Mouse (Mus musculus) layer of hippocampus, adult 2 months (tissue): ENCODE measurements around the gene Il20. TPM values are rescaled to one million over a fixed set of nuclear protein-coding genes. Genes with fewer than 3 reads are reported as not detected.

Experiments used
- DNase-seq, 2 experiments: peaks; one replicate each; pipeline ENCODE4 v3.0.0; 2022; ENCODE audit warnings: low spot score in 2 of 2
- H3K27ac ChIP-seq: fragments of 200-600 bp; 2 replicates; pipeline ENCODE4 v1.8.1; 2022
- H3K4me3 ChIP-seq: fragments of 200-600 bp; 2 replicates; pipeline ENCODE4 v1.8.1; 2022; ENCODE audit warnings: mild to moderate bottlenecking
- CTCF ChIP-seq: fragments of 200-600 bp; conservative IDR thresholded peaks from 2 replicates; pipeline ENCODE4 v1.8.1; 2022; ENCODE audit warnings: antibody characterized with exemption, mild to moderate bottlenecking, moderate library complexity
- total RNA-seq, 2 experiments: library from RNA; stranded (reverse); gene quantifications; 2 replicates each; pipeline ENCODE4 v1.2.3; 2021

Gene Il20
- total RNA-seq, 2 experiments from 2014 or later, result not detected

- no peak for DNase-seq
- TF ChIP-seq CTCF, result no peak
Observed at GRCm38 (mm10) chr1:130887354-130887753, 23.9 kb downstream of the Il20 start, which contains the start of gene Il24. Il24 (minus strand) TSS chr1:130887454.

GRCm38 (mm10) chr1:130883146-130883545 lies 28.1 kb downstream of the Il20 start:
- H3K27ac ChIP-seq, result no peak overlapping the region
- H3K4me3 ChIP-seq, result no peak overlapping the region
- DNase-seq, result no peak
- no peak for TF ChIP-seq CTCF

More at GRCm38 (mm10) chr1:130887354-130887753, 23.9 kb downstream of the Il20 start, which contains the start of gene Il24:
- Histone ChIP-seq H3K27ac (no peak within 1 kb of the TSS), H3K4me3 (no peak within 1 kb of the TSS)

- no peak overlapping the region for H3K27ac ChIP-seq
- no peak for TF ChIP-seq CTCF
- no peak overlapping the region for H3K4me3 ChIP-seq
- DNase-seq, result no peak
Observed at GRCm38 (mm10) chr1:130879927-130880326, 31.3 kb downstream of the Il20 start.

- DNase-seq, result no peak
- peak overlapping the region; percentile 36 for H3K4me3 ChIP-seq
- no peak for TF ChIP-seq CTCF
- no peak overlapping the region for H3K27ac ChIP-seq
Observed at GRCm38 (mm10) chr1:130877889-130878614, 33.2 kb downstream of the Il20 start.

GRCm38 (mm10) chr1:130876931-130877509 lies 34.2 kb downstream of the Il20 start:
- peak; percentile 70 to 80 for DNase-seq
- TF ChIP-seq CTCF, result peak; percentile 90
- H3K27ac ChIP-seq, result no peak overlapping the region

GRCm38 (mm10) chr1:130875910-130876309 lies 35.3 kb downstream of the Il20 start:
- DNase-seq, result no peak
- no peak; the same call in 1 of the 2 replicates for TF ChIP-seq CTCF
- no peak overlapping the region for H3K4me3 ChIP-seq

More at GRCm38 (mm10) chr1:130876931-130877509, 34.2 kb downstream of the Il20 start:
- no peak overlapping the region for H3K4me3 ChIP-seq

GRCm38 (mm10) chr1:130875139-130875538 lies 36.1 kb downstream of the Il20 start:
- peak; percentile 23 to 64 for DNase-seq
- H3K27ac ChIP-seq, result no peak overlapping the region
- H3K4me3 ChIP-seq, result no peak overlapping the region
- peak; percentile 94 for TF ChIP-seq CTCF

More at GRCm38 (mm10) chr1:130875910-130876309, 35.3 kb downstream of the Il20 start:
- no peak overlapping the region for H3K27ac ChIP-seq

- Histone ChIP-seq H3K27ac (no peak overlapping the region), H3K4me3 (no peak overlapping the region)
- no peak for DNase-seq
- no peak for TF ChIP-seq CTCF
Observed at GRCm38 (mm10) chr1:130872912-130873311, 38.3 kb downstream of the Il20 start.

GRCm38 (mm10) chr1:130865541-130866221 lies 45.6 kb downstream of the Il20 start, which contains the start of gene Fcmr:
Fcmr (plus strand) TSS chr1:130865669.
- TF ChIP-seq CTCF, result no peak
- no peak within 1 kb of the TSS for H3K27ac ChIP-seq
- DNase-seq, result no peak
- no peak within 1 kb of the TSS for H3K4me3 ChIP-seq

- no peak for TF ChIP-seq CTCF
- no peak for DNase-seq
- Histone ChIP-seq H3K4me3 (no peak overlapping the region), H3K27ac (no peak overlapping the region)
Observed at GRCm38 (mm10) chr1:130864741-130865140, 46.5 kb downstream of the Il20 start.

GRCm38 (mm10) chr1:130864238-130864637 lies 47.0 kb downstream of the Il20 start:
- no peak for DNase-seq
- H3K27ac ChIP-seq, result no peak overlapping the region

GRCm38 (mm10) chr1:130857456-130857855 lies 53.8 kb downstream of the Il20 start:
- no peak for DNase-seq
- no peak overlapping the region for H3K4me3 ChIP-seq
- no peak for TF ChIP-seq CTCF
- H3K27ac ChIP-seq, result no peak overlapping the region

More at GRCm38 (mm10) chr1:130864238-130864637, 47.0 kb downstream of the Il20 start:
- no peak overlapping the region for H3K4me3 ChIP-seq
- TF ChIP-seq CTCF, result no peak

Other genes starting within 250 kb of the Il20 start
- under 1 TPM; 0.38 to 0.66 TPM for gene C4bp, start 249.8 kb downstream of the Il20 start, total RNA-seq
- gene Gm29427, start 195.7 kb downstream of the Il20 start, total RNA-seq, result not detected
- 10 to 100 TPM; 17.9 to 18.0 TPM for gene Yod1, start 194.1 kb downstream of the Il20 start, total RNA-seq
- 10 to 100 TPM; 45.6 to 51.7 TPM for gene Pfkfb2, start 182.2 kb downstream of the Il20 start, total RNA-seq
- 1 to 10 TPM; 1.4 to 1.6 TPM for gene AA986860, start 179.5 kb downstream of the Il20 start, total RNA-seq
- not detected for gene Fcamr, start 110.5 kb downstream of the Il20 start, total RNA-seq
- gene Pigr, start 84.8 kb downstream of the Il20 start, total RNA-seq, result not detected
- gene Fcmr, start 45.8 kb downstream of the Il20 start, total RNA-seq, result under 1 TPM in 1 of 2 experiments, not detected in 1; 0.59 TPM
- not detected for gene Il24, start 24.0 kb downstream of the Il20 start, total RNA-seq
- not detected for gene Il19, start 28.7 kb upstream of the Il20 start, total RNA-seq
- gene Il10, start 108.4 kb upstream of the Il20 start, total RNA-seq, result not detected
- 10 to 100 TPM; 28.4 to 29.4 TPM for gene Mapkapk2, start 186.4 kb upstream of the Il20 start, total RNA-seq
- gene Dyrk3, start 226.9 kb upstream of the Il20 start, total RNA-seq, result 10 to 100 TPM; 19.2 to 21.7 TPM
- gene Eif2d, start 241.7 kb upstream of the Il20 start, total RNA-seq, result 10 to 100 TPM; 41.2 to 48.6 TPM